Mouse (Mus musculus) kidney, embryonic 16.5 days (tissue): ENCODE measurements at regions not wholly inside any gene's neighbourhood (a gene's known extent, or its start where the extent isn't known, plus 50 kb on each side); places are given as distances from the start of the nearest gene placed in this dataset.

Experiments
- ATAC-seq: fragments of 200-750 bp; cut with Nextera tagmentation; 2 replicates; pipeline ENCODE4 v1.8.0; 2017; ENCODE audit warnings: moderate TSS enrichment; ENCODE audit not compliant: low FRiP score, low TSS enrichment
- H3K27ac ChIP-seq: fragments of 300-500 bp; sonication (generic); 2 replicates; pipeline ENCODE4 v1.5.1; 2014; ENCODE audit warnings: low read length
- H3K27me3 ChIP-seq: fragments of 300-500 bp; sonication (generic); 2 replicates; pipeline ENCODE4 v1.6.1; 2014; ENCODE audit warnings: low read length, control low read depth, mixed read lengths; ENCODE audit not compliant: insufficient read depth
- H3K36me3 ChIP-seq: fragments of 300-500 bp; sonication (generic); 2 replicates; pipeline ENCODE4 v1.6.1; 2014; ENCODE audit warnings: low read length, control low read depth, mixed read lengths; ENCODE audit not compliant: insufficient read depth
- H3K4me1 ChIP-seq: fragments of 300-500 bp; sonication (generic); 2 replicates; pipeline ENCODE4 v1.6.1; 2014; ENCODE audit warnings: low read length, control low read depth, mixed read lengths; ENCODE audit not compliant: insufficient read depth
- H3K4me2 ChIP-seq: fragments of 300-500 bp; sonication (generic); replicated peaks from 2 replicates; pipeline ENCODE4 v1.6.1; 2014; ENCODE audit warnings: low read depth, low read length
- H3K4me3 ChIP-seq: fragments of 300-500 bp; sonication (generic); 2 replicates; pipeline ENCODE4 v1.5.1; 2014; ENCODE audit warnings: mild to moderate bottlenecking, low read length
- H3K9ac ChIP-seq: fragments of 300-500 bp; sonication (generic); replicated peaks from 2 replicates; pipeline ENCODE4 v1.6.1; 2014; ENCODE audit warnings: low read length
- H3K9me3 ChIP-seq: fragments of 300-500 bp; sonication (generic); 2 replicates; pipeline ENCODE4 v1.6.1; 2016; ENCODE audit warnings: low read length, control low read depth
- WGBS: fragments of 180-500 bp; shearing (Covaris S2); extraction: QIAGEN DNeasy Blood & Tissue Kit; methylation state at CpG from one replicate; pipeline ENCODE4 v1.1.7; 2014; 5-methylcytosine and 5-hydroxymethylcytosine counted together

GRCm38 (mm10) chr13:83742102-83742501 lies 238.3 kb downstream of the Mef2c start:
- no peak for ATAC-seq
- no peaks in the 10 kb centered on the region for H3K9me3 ChIP-seq
- H3K4me3 ChIP-seq = no peak overlapping the region
- H3K36me3 ChIP-seq = no peaks in the 10 kb centered on the region
- no peak overlapping the region for H3K4me2 ChIP-seq
- no peak overlapping the region for H3K27ac ChIP-seq
- no peak overlapping the region for H3K9ac ChIP-seq
- 62% methylated on average over 2 of the region's 2 CpGs for WGBS
- peaks cover 14% of the 10 kb centered on the region; the same call in 1 of the 2 replicates for H3K4me1 ChIP-seq
- H3K27me3 ChIP-seq = peaks cover 71% of the 10 kb centered on the region

- peaks cover 67% of the 10 kb centered on the region for H3K27me3 ChIP-seq
- no peak overlapping the region for H3K4me2 ChIP-seq
- no peak overlapping the region for H3K27ac ChIP-seq
- no peaks in the 10 kb centered on the region for H3K36me3 ChIP-seq
- H3K4me1 ChIP-seq = peaks cover 11% of the 10 kb centered on the region; the same call in 1 of the 2 replicates
- H3K9ac ChIP-seq = no peak overlapping the region
- no peak for ATAC-seq
- H3K4me3 ChIP-seq = no peak overlapping the region
- H3K9me3 ChIP-seq = no peaks in the 10 kb centered on the region
- 66% methylated on average over 3 of the region's 3 CpGs for WGBS
Measured at GRCm38 (mm10) chr13:83742546-83742945, 238.7 kb downstream of the Mef2c start.

- no peak overlapping the region for H3K4me2 ChIP-seq
- ATAC-seq = no peak
- no peak overlapping the region for H3K9ac ChIP-seq
- peaks cover 58% of the 10 kb centered on the region for H3K27me3 ChIP-seq
- H3K36me3 ChIP-seq = no peaks in the 10 kb centered on the region
- 87% methylated on average over 2 of the region's 2 CpGs for WGBS
- H3K4me1 ChIP-seq = peaks cover 11% of the 10 kb centered on the region; the same call in 1 of the 2 replicates
- H3K4me3 ChIP-seq = no peak overlapping the region
- H3K27ac ChIP-seq = no peak overlapping the region
- H3K9me3 ChIP-seq = no peaks in the 10 kb centered on the region
Measured at GRCm38 (mm10) chr13:83743381-83743780, 239.5 kb downstream of the Mef2c start.

GRCm38 (mm10) chr13:83744110-83744752 lies 240.4 kb downstream of the Mef2c start:
- Histone ChIP-seq H3K4me3 (peak overlapping the region; percentile 50), H3K4me2 (peak overlapping the region; percentile 70), H3K4me1 (0 out of 2 replicates have a peak, but pooled peaks cover 6% of the 10 kb centered on the region), H3K9ac (no peak overlapping the region), H3K9me3 (no peaks in the 10 kb centered on the region), H3K27me3 (peaks cover 50% of the 10 kb centered on the region), H3K27ac (peak overlapping the region; percentile 50; the same call in 1 of the 2 replicates), H3K36me3 (no peaks in the 10 kb centered on the region)
- 52% methylated on average over 8 of the region's 8 CpGs for WGBS
- no peak for ATAC-seq

GRCm38 (mm10) chr13:83744981-83745555 lies 241.2 kb downstream of the Mef2c start:
- H3K9ac ChIP-seq = peak overlapping the region; percentile 35; the same call in 1 of the 2 replicates
- ATAC-seq = peak; percentile 98
- H3K4me2 ChIP-seq = peak overlapping the region; percentile 70
- no peaks in the 10 kb centered on the region for H3K36me3 ChIP-seq
- under 1% methylated on average over 38 of the region's 38 CpGs for WGBS
- H3K27me3 ChIP-seq = peaks cover 42% of the 10 kb centered on the region
- no peaks in the 10 kb centered on the region for H3K9me3 ChIP-seq
- no peak overlapping the region for H3K27ac ChIP-seq
- H3K4me3 ChIP-seq = peak overlapping the region; percentile 50
- H3K4me1 ChIP-seq = 0 out of 2 replicates have a peak, but pooled peaks cover 6% of the 10 kb centered on the region

- Histone ChIP-seq H3K27ac (no peak overlapping the region), H3K4me1 (0 out of 2 replicates have a peak, but pooled peaks cover 6% of the 10 kb centered on the region), H3K9ac (no peak overlapping the region), H3K27me3 (peaks cover 34% of the 10 kb centered on the region), H3K4me3 (no peak overlapping the region), H3K4me2 (no peak overlapping the region), H3K9me3 (no peaks in the 10 kb centered on the region), H3K36me3 (no peaks in the 10 kb centered on the region)
- ATAC-seq = no peak
- WGBS = 83% methylated on average over 5 of the region's 5 CpGs
Measured at GRCm38 (mm10) chr13:83745961-83746360, 242.1 kb downstream of the Mef2c start.

- 76% methylated on average over 3 of the region's 3 CpGs for WGBS
- H3K4me3 ChIP-seq = no peak overlapping the region
Measured at GRCm38 (mm10) chr13:83747671-83748070, 243.8 kb downstream of the Mef2c start.

GRCm38 (mm10) chr13:83749376-83750150 lies 245.7 kb downstream of the Mef2c start:
- Histone ChIP-seq H3K4me3 (no peak overlapping the region), H3K27me3 (peaks cover 16% of the 10 kb centered on the region), H3K27ac (no peak overlapping the region), H3K9ac (no peak overlapping the region), H3K4me1 (0 out of 2 replicates have a peak, but pooled peaks cover 5% of the 10 kb centered on the region), H3K4me2 (no peak overlapping the region), H3K9me3 (no peaks in the 10 kb centered on the region), H3K36me3 (no peaks in the 10 kb centered on the region)
- WGBS = 79% methylated on average over 8 of the region's 8 CpGs
- ATAC-seq = no peak

More at GRCm38 (mm10) chr13:83747671-83748070, 243.8 kb downstream of the Mef2c start:
- Histone ChIP-seq H3K9me3 (no peaks in the 10 kb centered on the region), H3K27me3 (peaks cover 24% of the 10 kb centered on the region), H3K4me2 (no peak overlapping the region), H3K36me3 (no peaks in the 10 kb centered on the region), H3K9ac (no peak overlapping the region), H3K27ac (no peak overlapping the region), H3K4me1 (0 out of 2 replicates have a peak, but pooled peaks cover 6% of the 10 kb centered on the region)
- no peak for ATAC-seq

- WGBS = 63% methylated on average over 4 of the region's 4 CpGs
- Histone ChIP-seq H3K9me3 (no peaks in the 10 kb centered on the region), H3K27ac (no peak overlapping the region), H3K9ac (no peak overlapping the region), H3K4me2 (no peak overlapping the region), H3K4me3 (no peak overlapping the region), H3K27me3 (peaks cover 8% of the 10 kb centered on the region), H3K36me3 (no peaks in the 10 kb centered on the region), H3K4me1 (0 out of 2 replicates have a peak, but pooled peaks cover under 1% of the 10 kb centered on the region)
- ATAC-seq = no peak
Measured at GRCm38 (mm10) chr13:83750437-83750836, 246.6 kb downstream of the Mef2c start.
